Mouse (Mus musculus): ENCODE results near the gene Gm8926.
"Not testable (repeated sequence)": the region's sequence is repeated elsewhere in the genome, so short reads cannot be mapped to it uniquely, and the experiment has no call there.

Gm8926 gene

GRCm38 (mm10) chr5:11770248-11770647 lies at the start of gene Gm8926:
Gene Gm8926 (plus strand): TSS chr5:11770548.
- not testable (repeated sequence) for DNase-seq (ENCODE audit: low spot score)

All from layer of hippocampus, adult 11-12 months (tissue).